Mouse (Mus musculus) activated CD4-positive, CD25-positive, alpha-beta regulatory T cell, adult 9 weeks (primary cell): Measurements from ENCODE around the gene Hist1h1e. TPM values are rescaled to one million over a fixed set of nuclear protein-coding genes. Genes with fewer than 3 reads are reported as not detected.

Experiments
- polyA plus RNA-seq: library from polyadenylated mRNA; unstranded; fragments of 100-300 nt; shearing (Covaris generic); gene quantifications from one replicate; pipeline ENCODE4 v1.2.1, GENCODE M21; 2017

The Hist1h1e gene
- 15.3 TPM for polyA plus RNA-seq

GRCm38 (mm10) chr13:23622175-23622671 lies at the start of gene Hist1h1e:
Hist1h1e (minus strand) TSS chr13:23622558.

GRCm38 (mm10) chr13:23620733-23621531 lies 1.4 kb downstream of the Hist1h1e start, which contains the start of gene Hist1h2be:
Hist1h2be (minus strand) TSS chr13:23621124.

GRCm38 (mm10) chr13:23581408-23582218 lies 40.7 kb downstream of the Hist1h1e start, which contains the start of gene Hist1h4d:
Hist1h4d (plus strand) TSS chr13:23581598.

GRCm38 (mm10) chr13:23575271-23575851 lies 47.0 kb downstream of the Hist1h1e start, which contains the start of gene Hist1h3d:
Hist1h3d (plus strand) TSS chr13:23575763.

GRCm38 (mm10) chr13:23573898-23574524 lies 48.3 kb downstream of the Hist1h1e start, which contains the start of the genes Hist1h2bf and Hist1h2ad:
Hist1h2bf (minus strand) TSS chr13:23574196.
Hist1h2ad (plus strand) TSS chr13:23574381.

GRCm38 (mm10) chr13:23571022-23571503 lies 51.3 kb downstream of the Hist1h1e start, which contains the start of the genes Hist1h2ae and Hist1h2bg:
Hist1h2ae (minus strand) TSS chr13:23571220.
Hist1h2bg (plus strand) TSS chr13:23571396.

Other genes starting within 250 kb of the Hist1h1e start
- gene Abt1, start 198.7 kb downstream of the Hist1h1e start, polyA plus RNA-seq, result 11.8 TPM
- not detected for gene Btn1a1, start 156.7 kb downstream of the Hist1h1e start, polyA plus RNA-seq
- not detected for gene Btn2a2, start 133.7 kb downstream of the Hist1h1e start, polyA plus RNA-seq
- 3.7 TPM for gene Hist1h4h, start 91.5 kb downstream of the Hist1h1e start, polyA plus RNA-seq
- not detected for gene Hist1h2af, start 88.7 kb downstream of the Hist1h1e start, polyA plus RNA-seq
- 0.77 TPM for gene Hist1h3g, start 87.1 kb downstream of the Hist1h1e start, polyA plus RNA-seq
- not detected for gene Hist1h2bh, start 79.2 kb downstream of the Hist1h1e start, polyA plus RNA-seq
- gene Hist1h3f, start 78.5 kb downstream of the Hist1h1e start, polyA plus RNA-seq, result not detected
- gene Hist1h4f, start 70.9 kb downstream of the Hist1h1e start, polyA plus RNA-seq, result 0.90 TPM
- 0.50 TPM for gene Hist1h1d, start 69.3 kb downstream of the Hist1h1e start, polyA plus RNA-seq
- 1.3 TPM for gene Hist1h3e, start 60.2 kb downstream of the Hist1h1e start, polyA plus RNA-seq
- 6.5 TPM for gene Hist1h2ae, start 51.3 kb downstream of the Hist1h1e start, polyA plus RNA-seq
- 6.1 TPM for gene Hist1h2bg, start 51.2 kb downstream of the Hist1h1e start, polyA plus RNA-seq
- gene Hist1h2bf, start 48.4 kb downstream of the Hist1h1e start, polyA plus RNA-seq, result 1.1 TPM
- not detected for gene Hist1h2ad, start 48.2 kb downstream of the Hist1h1e start, polyA plus RNA-seq
- not detected for gene Hist1h3d, start 46.8 kb downstream of the Hist1h1e start, polyA plus RNA-seq
- gene Hist1h4d, start 41.0 kb downstream of the Hist1h1e start, polyA plus RNA-seq, result 40.6 TPM
- gene Hist1h2be, start 1.4 kb downstream of the Hist1h1e start, polyA plus RNA-seq, result 5.0 TPM
- gene Hist1h2ac, start 61.4 kb upstream of the Hist1h1e start, polyA plus RNA-seq, result 0.24 TPM
- 13.7 TPM for gene Hist1h2bc, start 61.6 kb upstream of the Hist1h1e start, polyA plus RNA-seq
- not detected for gene Hist1h1t, start 73.3 kb upstream of the Hist1h1e start, polyA plus RNA-seq
- 4.1 TPM for gene Hist1h4c, start 75.9 kb upstream of the Hist1h1e start, polyA plus RNA-seq
- gene Hfe, start 88.3 kb upstream of the Hist1h1e start, polyA plus RNA-seq, result 0.76 TPM
- gene Hist1h1c, start 116.2 kb upstream of the Hist1h1e start, polyA plus RNA-seq, result 15.9 TPM
- not detected for gene Hist1h3c, start 123.0 kb upstream of the Hist1h1e start, polyA plus RNA-seq
- gene Hist1h2bb, start 124.2 kb upstream of the Hist1h1e start, polyA plus RNA-seq, result 1.2 TPM
- gene Hist1h2ab, start 128.6 kb upstream of the Hist1h1e start, polyA plus RNA-seq, result 2.7 TPM
- gene Hist1h3b, start 129.7 kb upstream of the Hist1h1e start, polyA plus RNA-seq, result not detected
- gene Hist1h4b, start 134.5 kb upstream of the Hist1h1e start, polyA plus RNA-seq, result 18.1 TPM
- not detected for gene Hist1h4a, start 138.7 kb upstream of the Hist1h1e start, polyA plus RNA-seq
- 2.4 TPM for gene Hist1h3a, start 139.8 kb upstream of the Hist1h1e start, polyA plus RNA-seq
- gene Hist1h1a, start 141.1 kb upstream of the Hist1h1e start, polyA plus RNA-seq, result 1.8 TPM
- not detected for gene Trim38, start 147.4 kb upstream of the Hist1h1e start, polyA plus RNA-seq
- not detected for gene Slc17a2, start 184.4 kb upstream of the Hist1h1e start, polyA plus RNA-seq
- not detected for gene Slc17a3, start 216.9 kb upstream of the Hist1h1e start, polyA plus RNA-seq
- not detected for gene Slc17a1, start 245.2 kb upstream of the Hist1h1e start, polyA plus RNA-seq